Mouse (Mus musculus) kidney, embryonic 16.5 days (tissue): ENCODE results near the gene Picalm. TPM values are rescaled to one million over a fixed set of nuclear protein-coding genes. Genes with fewer than 3 reads are reported as not detected.

ENCODE experiments used
- ATAC-seq: fragments of 200-750 bp; cut with Nextera tagmentation; 2 replicates; pipeline ENCODE4 v1.8.0; 2017; ENCODE audit warnings: moderate TSS enrichment; ENCODE audit not compliant: low FRiP score, low TSS enrichment
- H3K27ac ChIP-seq: fragments of 300-500 bp; sonication (generic); 2 replicates; pipeline ENCODE4 v1.5.1; 2014; ENCODE audit warnings: low read length
- H3K27me3 ChIP-seq: fragments of 300-500 bp; sonication (generic); 2 replicates; pipeline ENCODE4 v1.6.1; 2014; ENCODE audit warnings: low read length, control low read depth, mixed read lengths; ENCODE audit not compliant: insufficient read depth
- H3K36me3 ChIP-seq: fragments of 300-500 bp; sonication (generic); 2 replicates; pipeline ENCODE4 v1.6.1; 2014; ENCODE audit warnings: low read length, control low read depth, mixed read lengths; ENCODE audit not compliant: insufficient read depth
- H3K4me1 ChIP-seq: fragments of 300-500 bp; sonication (generic); 2 replicates; pipeline ENCODE4 v1.6.1; 2014; ENCODE audit warnings: low read length, control low read depth, mixed read lengths; ENCODE audit not compliant: insufficient read depth
- H3K4me2 ChIP-seq: fragments of 300-500 bp; sonication (generic); replicated peaks from 2 replicates; pipeline ENCODE4 v1.6.1; 2014; ENCODE audit warnings: low read depth, low read length
- H3K4me3 ChIP-seq: fragments of 300-500 bp; sonication (generic); 2 replicates; pipeline ENCODE4 v1.5.1; 2014; ENCODE audit warnings: mild to moderate bottlenecking, low read length
- H3K9ac ChIP-seq: fragments of 300-500 bp; sonication (generic); replicated peaks from 2 replicates; pipeline ENCODE4 v1.6.1; 2014; ENCODE audit warnings: low read length
- H3K9me3 ChIP-seq: fragments of 300-500 bp; sonication (generic); 2 replicates; pipeline ENCODE4 v1.6.1; 2016; ENCODE audit warnings: low read length, control low read depth
- WGBS: fragments of 180-500 bp; shearing (Covaris S2); extraction: QIAGEN DNeasy Blood & Tissue Kit; methylation state at CpG from one replicate; pipeline ENCODE4 v1.1.7; 2014; 5-methylcytosine and 5-hydroxymethylcytosine counted together
- polyA plus RNA-seq: library from polyadenylated mRNA; unstranded; fragments of >200 nt; fragmentation: Nextera tagmentation; extraction: Ambion mirVana; gene quantifications from 2 replicates; pipeline ENCODE4 v1.2.1, GENCODE M21; 2015

The Picalm gene
- polyA plus RNA-seq, 1 experiment from 2014 or later, result 34.7 TPM

- H3K4me2 ChIP-seq, result no peak overlapping the region
- H3K27ac ChIP-seq, result no peak overlapping the region
- H3K27me3 ChIP-seq, result no peaks in the 10 kb centered on the region
- H3K9me3 ChIP-seq, result no peaks in the 10 kb centered on the region
- WGBS, result 100% methylated on average over 1 of the region's 1 CpGs
- H3K4me3 ChIP-seq, result no peak overlapping the region
- peaks cover 31% of the 10 kb centered on the region for H3K36me3 ChIP-seq
- ATAC-seq, result no peak
- no peaks in the 10 kb centered on the region for H3K4me1 ChIP-seq
- no peak overlapping the region for H3K9ac ChIP-seq
Measured at GRCm38 (mm10) chr7:90173778-90174177, 43.8 kb downstream of the Picalm start.

- no peak for ATAC-seq
- no peak overlapping the region for H3K27ac ChIP-seq
- H3K4me3 ChIP-seq, result no peak overlapping the region
- H3K27me3 ChIP-seq, result no peaks in the 10 kb centered on the region
- H3K4me2 ChIP-seq, result no peak overlapping the region
- peaks cover 33% of the 10 kb centered on the region for H3K36me3 ChIP-seq
- no peak overlapping the region for H3K9ac ChIP-seq
- no peaks in the 10 kb centered on the region for H3K9me3 ChIP-seq
- no peaks in the 10 kb centered on the region for H3K4me1 ChIP-seq
- 88% methylated on average over 2 of the region's 2 CpGs for WGBS
Measured at GRCm38 (mm10) chr7:90175576-90175975, 45.6 kb downstream of the Picalm start.

GRCm38 (mm10) chr7:90180635-90181034 lies 50.6 kb downstream of the Picalm start:
- Histone ChIP-seq H3K27me3 (no peaks in the 10 kb centered on the region), H3K4me2 (no peak overlapping the region), H3K4me1 (no peaks in the 10 kb centered on the region), H3K9ac (no peak overlapping the region), H3K36me3 (peaks cover 27% of the 10 kb centered on the region), H3K4me3 (no peak overlapping the region), H3K27ac (no peak overlapping the region), H3K9me3 (no peaks in the 10 kb centered on the region)
- WGBS, result 86% methylated on average over 1 of the region's 1 CpGs
- no peak for ATAC-seq

GRCm38 (mm10) chr7:90200251-90200650 lies 70.2 kb downstream of the Picalm start:
- Histone ChIP-seq H3K27ac (no peak overlapping the region), H3K36me3 (peaks cover 19% of the 10 kb centered on the region; the same call in 1 of the 2 replicates), H3K4me1 (no peaks in the 10 kb centered on the region), H3K4me3 (no peak overlapping the region), H3K9me3 (no peaks in the 10 kb centered on the region), H3K27me3 (no peaks in the 10 kb centered on the region), H3K9ac (no peak overlapping the region), H3K4me2 (no peak overlapping the region)
- ATAC-seq, result no peak
- 93% methylated on average over 5 of the region's 5 CpGs for WGBS

- ATAC-seq, result no peak
- H3K27ac ChIP-seq, result no peak overlapping the region
- peaks cover 16% of the 10 kb centered on the region; the same call in 1 of the 2 replicates for H3K36me3 ChIP-seq
Measured at GRCm38 (mm10) chr7:90201877-90202465, 72.0 kb downstream of the Picalm start.

GRCm38 (mm10) chr7:90203914-90204313 lies 73.9 kb downstream of the Picalm start:
- ATAC-seq, result no peak
- Histone ChIP-seq H3K9me3 (no peaks in the 10 kb centered on the region), H3K4me1 (no peaks in the 10 kb centered on the region), H3K4me3 (no peak overlapping the region), H3K36me3 (peaks cover 29% of the 10 kb centered on the region; the same call in 1 of the 2 replicates), H3K9ac (no peak overlapping the region), H3K27me3 (no peaks in the 10 kb centered on the region), H3K27ac (no peak overlapping the region), H3K4me2 (no peak overlapping the region)
- 95% methylated on average over 2 of the region's 2 CpGs for WGBS

More at GRCm38 (mm10) chr7:90201877-90202465, 72.0 kb downstream of the Picalm start:
- no peak overlapping the region for H3K4me3 ChIP-seq
- H3K4me1 ChIP-seq, result no peaks in the 10 kb centered on the region
- H3K9me3 ChIP-seq, result no peaks in the 10 kb centered on the region
- H3K9ac ChIP-seq, result no peak overlapping the region
- H3K27me3 ChIP-seq, result no peaks in the 10 kb centered on the region
- no peak overlapping the region for H3K4me2 ChIP-seq
- WGBS, result 87% methylated on average over 2 of the region's 2 CpGs

GRCm38 (mm10) chr7:90210116-90210515 lies 80.1 kb downstream of the Picalm start:
- Histone ChIP-seq H3K27ac (no peak overlapping the region), H3K4me2 (no peak overlapping the region), H3K36me3 (peaks cover 24% of the 10 kb centered on the region), H3K4me3 (no peak overlapping the region), H3K4me1 (no peaks in the 10 kb centered on the region), H3K9me3 (no peaks in the 10 kb centered on the region), H3K9ac (no peak overlapping the region), H3K27me3 (no peaks in the 10 kb centered on the region)
- 86% methylated on average over 2 of the region's 2 CpGs for WGBS
- ATAC-seq, result no peak

GRCm38 (mm10) chr7:90210947-90211346 lies 80.9 kb downstream of the Picalm start:
- Histone ChIP-seq H3K27me3 (no peaks in the 10 kb centered on the region), H3K9me3 (no peaks in the 10 kb centered on the region), H3K36me3 (peaks cover 24% of the 10 kb centered on the region), H3K4me1 (no peaks in the 10 kb centered on the region), H3K4me3 (no peak overlapping the region), H3K4me2 (no peak overlapping the region), H3K9ac (no peak overlapping the region), H3K27ac (no peak overlapping the region)
- 0 out of 2 replicates have a peak, but pooled peaks have one; percentile 25 for ATAC-seq

- no peaks in the 10 kb centered on the region for H3K4me1 ChIP-seq
- H3K9me3 ChIP-seq, result no peaks in the 10 kb centered on the region
- H3K27me3 ChIP-seq, result no peaks in the 10 kb centered on the region
- H3K27ac ChIP-seq, result no peak overlapping the region
- H3K4me3 ChIP-seq, result no peak overlapping the region
- H3K36me3 ChIP-seq, result no peaks in the 10 kb centered on the region
- no peak overlapping the region for H3K4me2 ChIP-seq
- 62% methylated on average over 8 of the region's 8 CpGs for WGBS
- peak; percentile 69 for ATAC-seq
- no peak overlapping the region for H3K9ac ChIP-seq
Measured at GRCm38 (mm10) chr7:90216511-90216910, 86.5 kb downstream of the Picalm start.

- WGBS, result 77% methylated on average over 5 of the region's 5 CpGs
- Histone ChIP-seq H3K4me1 (no peaks in the 10 kb centered on the region), H3K36me3 (no peaks in the 10 kb centered on the region), H3K9ac (no peak overlapping the region), H3K9me3 (no peaks in the 10 kb centered on the region), H3K27ac (no peak overlapping the region), H3K4me3 (no peak overlapping the region), H3K27me3 (no peaks in the 10 kb centered on the region), H3K4me2 (no peak overlapping the region)
- ATAC-seq, result no peak
Measured at GRCm38 (mm10) chr7:90218122-90218521, 88.1 kb downstream of the Picalm start.
